Mouse (Mus musculus): ENCODE measurements at regions not wholly inside any gene's neighbourhood (a gene's known extent, or its start where the extent isn't known, plus 50 kb on each side); places are given as distances from the start of the nearest gene placed in this dataset.

GRCm38 (mm10) chr5:119587239-119587811 lies 83.1 kb upstream of the Tbx3 start:
- no peak for DNase-seq

GRCm38 (mm10) chr5:119588340-119589272 lies 81.9 kb upstream of the Tbx3 start:
- no peak for DNase-seq

GRCm38 (mm10) chr5:119591271-119591670 lies 79.2 kb upstream of the Tbx3 start:
- no peak for DNase-seq

- no peak for DNase-seq
Observed at GRCm38 (mm10) chr5:119592891-119593290, 77.6 kb upstream of the Tbx3 start.

GRCm38 (mm10) chr5:119594541-119594940 lies 75.9 kb upstream of the Tbx3 start:
- DNase-seq: no peak

GRCm38 (mm10) chr5:119596295-119596993 lies 74.0 kb upstream of the Tbx3 start:
- no peak for DNase-seq

- DNase-seq: no peak
Observed at GRCm38 (mm10) chr5:119596994-119597391, 73.5 kb upstream of the Tbx3 start.

- no peak for DNase-seq
Observed at GRCm38 (mm10) chr5:119597530-119597929, 72.9 kb upstream of the Tbx3 start.

- DNase-seq: no peak
Observed at GRCm38 (mm10) chr5:119598166-119598565, 72.3 kb upstream of the Tbx3 start.

GRCm38 (mm10) chr5:119601390-119601789 lies 69.1 kb upstream of the Tbx3 start:
- no peak for DNase-seq

- DNase-seq: no peak
Observed at GRCm38 (mm10) chr5:119602001-119602400, 68.5 kb upstream of the Tbx3 start.

GRCm38 (mm10) chr5:119605444-119605843 lies 65.0 kb upstream of the Tbx3 start:
- no peak for DNase-seq

GRCm38 (mm10) chr5:119613413-119613812 lies 57.1 kb upstream of the Tbx3 start:
- no peak for DNase-seq

GRCm38 (mm10) chr5:119613981-119614770 lies 56.3 kb upstream of the Tbx3 start:
- no peak for DNase-seq

GRCm38 (mm10) chr5:119615681-119616080 lies 54.8 kb upstream of the Tbx3 start:
- no peak for DNase-seq

- DNase-seq: no peak
Observed at GRCm38 (mm10) chr5:119617856-119618255, 52.6 kb upstream of the Tbx3 start.

GRCm38 (mm10) chr5:119619906-119620305 lies 50.6 kb upstream of the Tbx3 start:
- DNase-seq: no peak

All from cerebellum, adult 8-10 months (tissue).